In genomic region chr19:60709193-60709900, GRCm38 (mm10) we compare ENCODE assay signal across 20 mouse cellular contexts. TPM values are rescaled to one million over a fixed set of nuclear protein-coding genes. Genes with fewer than 3 reads are reported as not detected.
A peak's percentile ranks its signal among the peaks of the same experiment; 100 is the strongest.
DNase-seq lines count a peak whose midpoint lies in the region; ATAC-seq and TF ChIP-seq lines count a peak whose summit lies in the region.
"Had no signal": no experiment of that assay in that cellular context is flagged by ENCODE, and none has a peak within 500 bp of the region (broad histone marks: within the 10 kb centered on the region; RNA-seq: fewer than 3 reads in every experiment).

No protein-coding gene starts in this region.

- peak; percentile 52 for ATAC-seq in lung, embryonic 15.5 days (ENCODE audit: borderline replicate concordance, extremely low read depth, low FRiP score, low TSS enrichment)
- peak; percentile 88 for ATAC-seq in erythroid progenitor cell, adult 5-6 weeks (replicated peaks; ENCODE audit: low FRiP score, poor library complexity, severe bottlenecking)
- peak; percentile 89 for ATAC-seq in liver, postnatal 0 days
- ATAC-seq in forebrain, embryonic 12.5 days (ENCODE audit: low FRiP score), result no peak
- ATAC-seq: activated CD4-positive, CD25-positive, alpha-beta regulatory T cell, adult 4 months; forebrain, embryonic 14.5 days; Patski had no signal

- H3K27ac ChIP-seq in lung, embryonic 15.5 days, result no peak overlapping the region
- no peak overlapping the region for H3K27ac ChIP-seq in liver, postnatal 0 days (ENCODE audit: low read depth)
- no peak overlapping the region for H3K27ac ChIP-seq in forebrain, embryonic 12.5 days
- H3K27ac ChIP-seq: embryonic facial prominence, embryonic 15.5 days; midbrain, embryonic 12.5 days; neural tube, embryonic 13.5 days had no signal

- TF ChIP-seq CTCF in liver, postnatal 0 days (IDR thresholded peaks at IDR 0.05; ENCODE audit: low read depth), result no peak

- WGBS in lung, embryonic 15.5 days, result 65% methylated on average over 4 of the region's 4 CpGs
- WGBS in liver, postnatal 0 days (ENCODE audit: insufficient replicate concordance), result 67% methylated on average over 4 of the region's 4 CpGs
- 82% methylated on average over 4 of the region's 4 CpGs for WGBS in forebrain, embryonic 12.5 days

- no peak overlapping the region for H3K9ac ChIP-seq in lung, embryonic 15.5 days
- H3K9ac ChIP-seq in liver, postnatal 0 days (replicated peaks), result no peak overlapping the region
- H3K9ac ChIP-seq in forebrain, embryonic 12.5 days, result no peak overlapping the region
- H3K9ac ChIP-seq: embryonic facial prominence, embryonic 15.5 days; midbrain, embryonic 12.5 days; neural tube, embryonic 13.5 days had no signal

- H3K4me1 ChIP-seq in lung, embryonic 15.5 days, result no peaks in the 10 kb centered on the region
- H3K4me1 ChIP-seq in liver, postnatal 0 days (ENCODE audit: insufficient read depth), result no peaks in the 10 kb centered on the region
- H3K4me1 ChIP-seq in forebrain, embryonic 12.5 days, result no peaks in the 10 kb centered on the region
- H3K4me1 ChIP-seq: embryonic facial prominence, embryonic 15.5 days; midbrain, embryonic 12.5 days; neural tube, embryonic 13.5 days had no signal

- no peaks in the 10 kb centered on the region for H3K27me3 ChIP-seq in lung, embryonic 15.5 days
- no peaks in the 10 kb centered on the region for H3K27me3 ChIP-seq in liver, postnatal 0 days (ENCODE audit: insufficient read depth, low read length)
- no peaks in the 10 kb centered on the region for H3K27me3 ChIP-seq in forebrain, embryonic 12.5 days
- H3K27me3 ChIP-seq: embryonic facial prominence, embryonic 15.5 days; midbrain, embryonic 12.5 days; neural tube, embryonic 13.5 days had no signal

- no peaks in the 10 kb centered on the region for H3K9me3 ChIP-seq in lung, embryonic 15.5 days
- H3K9me3 ChIP-seq in liver, postnatal 0 days (ENCODE audit: low read length), result no peaks in the 10 kb centered on the region
- no peaks in the 10 kb centered on the region for H3K9me3 ChIP-seq in forebrain, embryonic 12.5 days
- H3K9me3 ChIP-seq: embryonic facial prominence, embryonic 15.5 days; midbrain, embryonic 12.5 days; neural tube, embryonic 13.5 days had no signal

- H3K36me3 ChIP-seq in lung, embryonic 15.5 days, result no peaks in the 10 kb centered on the region
- H3K36me3 ChIP-seq in liver, postnatal 0 days (replicated peaks; ENCODE audit: insufficient read depth, low read length), result no peaks in the 10 kb centered on the region
- no peaks in the 10 kb centered on the region for H3K36me3 ChIP-seq in forebrain, embryonic 12.5 days (replicated peaks)
- H3K36me3 ChIP-seq: embryonic facial prominence, embryonic 15.5 days; midbrain, embryonic 12.5 days; neural tube, embryonic 13.5 days had no signal

- DNase-seq in lung, adult 18-20 months, result no peak
- DNase-seq in liver, postnatal 0 days, result peak; percentile 12
- no peak for DNase-seq in right cerebral cortex, postnatal 4 days
- DNase-seq in layer of hippocampus, adult 8-10 months (ENCODE audit: low spot score in 2 of 2), result no peak
- DNase-seq: adrenal gland, postnatal 14 days; cerebellum, postnatal 10 days; heart, postnatal 36 days; layer of hippocampus, postnatal 36 days; lung, postnatal 36 days; thymus, postnatal 36 days had no signal

- TF ChIP-seq EP300 in liver, postnatal 0 days (IDR thresholded peaks at IDR 0.05; ENCODE audit: low read depth), result peak; percentile 74

- H3K4me3 ChIP-seq in lung, embryonic 15.5 days, result no peak overlapping the region
- H3K4me3 ChIP-seq in liver, postnatal 0 days (ENCODE audit: low read depth, low read length), result no peak overlapping the region
- H3K4me3 ChIP-seq in forebrain, embryonic 12.5 days (replicated peaks), result no peak overlapping the region
- H3K4me3 ChIP-seq: embryonic facial prominence, embryonic 15.5 days; midbrain, embryonic 12.5 days; neural tube, embryonic 13.5 days had no signal

- H3K4me2 ChIP-seq in lung, embryonic 15.5 days, result no peak overlapping the region
- H3K4me2 ChIP-seq in liver, postnatal 0 days (ENCODE audit: low read depth, low read length), result no peak overlapping the region
- no peak overlapping the region for H3K4me2 ChIP-seq in forebrain, embryonic 12.5 days
- H3K4me2 ChIP-seq: embryonic facial prominence, embryonic 15.5 days; heart, embryonic 11.5 days; midbrain, embryonic 12.5 days; neural tube, embryonic 13.5 days had no signal

RNA-seq across cellular contexts. Expression of gene Nanos1, which starts 46.4 kb away (rescaled TPM):
- 1.4 and 1.6 TPM in 2 replicates for polyA plus RNA-seq in lung, embryonic 15.5 days (2015; fragmentation: Nextera tagmentation; extraction: Ambion mirVana)
- total RNA-seq in erythroid progenitor cell, adult 5-6 weeks (2015; ENCODE audit: low replicate concordance), result 5.9 and 11.9 TPM in 2 replicates
- total RNA-seq in erythroid progenitor cell, adult 5-6 weeks (2017; ENCODE audit: low replicate concordance), result 9.9 and 13.9 TPM in 2 replicates
- 0.41 and 0.46 TPM in 2 replicates for polyA plus RNA-seq in liver, postnatal 0 days (2015; fragmentation: Nextera tagmentation; extraction: Ambion mirVana)
- 7.4 and 7.8 TPM in 2 replicates for polyA plus RNA-seq in forebrain, embryonic 12.5 days (2016; fragmentation: Nextera tagmentation; extraction: Ambion mirVana)
- total RNA-seq in layer of hippocampus, adult 8-10 months (2022), result 10 to 100 TPM; 13.8 to 17.5 (median 15.8) TPM
